Mouse (Mus musculus): ENCODE results near the gene Cdiptos.

Cdiptos gene

DNA sequence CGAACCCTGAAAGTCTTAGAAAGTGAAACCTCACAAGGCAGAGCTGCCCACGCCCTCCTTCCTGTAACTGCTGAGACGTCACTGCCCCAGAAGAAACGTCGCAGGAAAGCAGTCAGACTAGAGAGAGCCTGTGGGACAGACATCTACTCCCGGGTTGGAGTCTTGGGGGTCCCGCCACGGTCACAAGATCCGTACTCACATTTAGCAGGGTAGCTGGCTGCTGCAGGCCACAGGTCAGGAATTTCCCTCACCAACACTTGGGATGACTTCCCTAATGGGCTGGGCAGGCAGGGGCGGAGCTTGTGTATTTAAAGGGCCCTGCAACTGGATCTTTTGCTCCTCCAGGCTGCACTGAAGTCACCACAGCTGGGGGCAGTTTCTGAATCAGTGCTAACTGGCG is 38.4 kb upstream of the Cdiptos start, which contains the start of gene Mvp:
Gene Mvp (minus strand): TSS at position 302 of the 400 bp plus-strand sequence.
- DNase-seq (ENCODE audit: inconsistent ontology term), result peak; percentile 63

- DNase-seq (ENCODE audit: inconsistent ontology term), result no peak
Measured at GRCm38 (mm10) chr7:127013385-127013784, 37.5 kb upstream of the Cdiptos start.

- DNase-seq (ENCODE audit: inconsistent ontology term), result no peak
Measured at GRCm38 (mm10) chr7:127012845-127013244, 36.9 kb upstream of the Cdiptos start.

GRCm38 (mm10) chr7:127012374-127012773 is 36.5 kb upstream of the Cdiptos start:
- no peak for DNase-seq (ENCODE audit: inconsistent ontology term)

DNA sequence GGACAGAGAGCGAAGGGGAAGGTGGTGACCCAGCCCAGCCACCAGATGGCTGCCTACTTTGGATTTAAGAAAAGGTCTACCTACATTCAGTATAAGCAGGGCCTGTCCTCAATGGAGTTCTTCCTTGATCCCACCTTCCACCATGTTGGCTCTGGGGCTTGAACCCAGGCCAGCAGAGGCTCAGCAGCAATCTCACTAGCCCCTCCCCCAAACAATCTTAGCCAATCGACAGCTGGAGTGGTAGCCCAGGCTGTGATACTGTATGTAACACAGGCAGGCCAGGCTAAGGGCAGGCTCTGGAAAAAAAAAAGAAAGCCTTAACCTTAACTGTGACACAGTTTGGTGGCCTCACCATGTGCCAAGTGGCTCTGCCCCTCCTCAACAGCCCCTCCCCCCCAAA is 35.8 kb upstream of the Cdiptos start:
- no peak for DNase-seq (ENCODE audit: inconsistent ontology term)

GRCm38 (mm10) chr7:127011051-127011450 is 35.2 kb upstream of the Cdiptos start:
- no peak for DNase-seq (ENCODE audit: inconsistent ontology term)

GRCm38 (mm10) chr7:127009307-127010085 is 33.6 kb upstream of the Cdiptos start:
- DNase-seq (ENCODE audit: inconsistent ontology term), result peak; percentile 42

GRCm38 (mm10) chr7:127008239-127009019 is 32.5 kb upstream of the Cdiptos start:
- DNase-seq (ENCODE audit: inconsistent ontology term), result peak; percentile 70

DNA sequence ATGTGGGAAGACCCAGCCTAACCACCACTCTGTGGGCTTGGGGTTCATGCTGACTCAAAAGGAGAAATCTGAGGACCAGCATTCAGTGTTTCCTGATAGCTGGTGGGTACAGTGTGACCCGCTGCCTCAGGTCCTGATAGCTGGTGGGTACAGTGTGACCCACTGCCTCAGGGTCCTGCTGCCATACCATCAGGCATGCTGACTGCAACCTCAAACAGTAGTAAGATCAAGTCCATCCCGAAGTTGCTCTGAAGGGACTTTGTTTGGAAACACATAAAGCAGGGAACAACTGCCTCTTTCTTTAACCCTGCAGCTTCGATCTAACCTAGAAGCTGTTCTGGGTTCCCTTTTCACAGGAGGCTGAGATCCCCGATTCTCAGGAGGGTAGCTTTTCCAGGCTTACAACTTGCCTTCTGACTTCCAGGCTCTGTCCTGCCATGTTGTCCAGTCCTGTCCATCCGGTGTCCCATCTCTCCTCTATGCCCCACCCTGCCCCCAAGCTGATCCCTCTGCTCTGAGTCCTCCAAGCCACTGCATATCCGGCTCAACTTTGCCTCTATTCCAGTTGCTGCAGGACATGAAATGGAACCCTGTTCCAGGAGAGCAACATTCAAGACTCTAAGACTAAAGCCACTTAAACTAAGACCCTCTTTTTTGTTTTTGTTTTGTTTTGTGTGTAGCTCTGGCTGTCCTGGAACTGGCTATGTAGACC is 31.6 kb upstream of the Cdiptos start:
- DNase-seq (ENCODE audit: inconsistent ontology term), result no peak

GRCm38 (mm10) chr7:127004122-127004875 is 28.4 kb upstream of the Cdiptos start:
- DNase-seq (ENCODE audit: inconsistent ontology term), result no peak

GRCm38 (mm10) chr7:127003620-127004019 is 27.7 kb upstream of the Cdiptos start:
- DNase-seq (ENCODE audit: inconsistent ontology term), result no peak

DNA sequence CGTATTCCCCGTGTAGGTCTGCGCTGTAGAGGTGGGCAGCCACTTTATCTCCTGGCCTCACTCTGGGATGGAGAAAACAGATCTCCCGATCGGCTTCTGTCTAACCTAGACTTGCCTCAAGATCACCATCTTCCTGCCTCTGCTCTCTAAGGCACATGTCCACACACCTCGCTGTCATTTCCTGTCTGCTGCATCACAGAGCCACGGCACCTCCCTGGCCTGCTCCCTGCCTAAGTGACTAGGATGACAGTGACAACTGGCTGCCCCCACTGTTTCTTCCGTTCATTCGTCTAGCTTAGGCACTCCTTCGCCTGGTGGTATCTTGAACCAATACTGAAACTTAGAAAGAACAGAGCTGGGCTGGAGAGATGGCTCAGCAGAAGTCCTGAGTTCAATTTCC is 23.7 kb upstream of the Cdiptos start:
- DNase-seq (ENCODE audit: inconsistent ontology term), result no peak

GRCm38 (mm10) chr7:126996449-126996848 is 20.6 kb upstream of the Cdiptos start:
- DNase-seq (ENCODE audit: inconsistent ontology term), result no peak

GRCm38 (mm10) chr7:126988816-126989215 is 12.9 kb upstream of the Cdiptos start:
- DNase-seq (ENCODE audit: inconsistent ontology term), result no peak

DNA sequence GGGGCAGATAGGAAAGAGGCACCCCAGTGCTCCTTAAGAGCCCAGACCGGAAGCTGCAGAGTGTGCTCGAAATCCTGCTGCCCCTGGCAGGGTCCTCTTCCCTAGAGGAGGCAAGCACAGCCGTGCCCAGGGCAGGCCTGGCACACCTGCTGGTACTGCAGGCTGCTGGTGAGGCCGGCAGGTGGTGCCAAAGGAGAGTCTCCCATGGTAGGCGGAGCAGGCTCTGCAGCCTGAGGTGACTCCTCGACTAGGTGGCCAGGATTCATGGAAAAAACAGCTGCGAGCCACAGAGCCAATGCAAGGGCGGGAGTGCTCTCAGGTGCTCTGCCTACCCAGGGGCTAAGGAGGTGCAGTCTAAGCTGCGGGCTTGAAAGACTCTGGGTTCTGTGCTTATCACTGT is 10.4 kb upstream of the Cdiptos start:
- DNase-seq (ENCODE audit: inconsistent ontology term), result peak; percentile 26

- no peak for DNase-seq (ENCODE audit: inconsistent ontology term)
Measured at GRCm38 (mm10) chr7:126984667-126985444, 9.0 kb upstream of the Cdiptos start.

DNA sequence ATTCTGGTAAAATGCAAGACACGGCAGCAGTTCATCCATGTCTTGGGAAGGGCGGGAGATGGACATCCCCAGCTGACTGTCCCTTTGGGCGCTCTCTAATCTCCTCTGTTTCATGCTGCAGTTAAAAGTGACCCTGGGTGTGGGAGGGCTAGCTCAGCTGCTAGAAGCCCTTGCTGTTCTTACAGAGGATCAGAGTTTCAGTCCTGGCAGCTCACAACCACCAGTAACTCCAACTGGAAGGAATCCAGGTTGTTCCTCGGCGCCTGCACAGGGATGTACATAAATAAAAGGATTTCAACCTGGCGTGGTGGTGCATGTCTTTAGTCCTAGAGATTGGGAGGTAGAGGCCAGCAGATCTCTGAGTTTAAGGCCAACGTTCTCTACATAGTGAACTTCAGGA is 7.2 kb upstream of the Cdiptos start:
- DNase-seq (ENCODE audit: inconsistent ontology term), result no peak

DNA sequence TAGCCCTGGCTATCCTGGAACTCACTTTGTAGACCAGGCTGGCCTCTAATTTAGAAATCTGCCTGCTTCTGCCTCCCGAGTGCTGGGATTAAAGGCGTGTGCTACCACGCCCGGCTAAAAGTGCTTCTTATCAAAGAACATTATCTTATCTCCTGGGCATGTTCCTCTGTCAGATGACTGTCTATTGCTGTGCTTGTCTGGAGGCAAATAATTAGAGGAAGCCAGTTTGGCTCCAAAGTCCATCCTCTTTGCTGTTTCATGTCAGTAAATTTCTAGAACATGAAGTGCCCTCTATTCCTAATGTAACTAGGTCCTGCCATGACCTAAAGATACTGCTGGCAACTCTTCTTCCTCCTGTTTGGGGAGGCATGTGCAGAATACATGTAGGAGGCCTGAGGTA is 6.2 kb upstream of the Cdiptos start:
- DNase-seq (ENCODE audit: inconsistent ontology term), result no peak

GRCm38 (mm10) chr7:126981601-126982000 is 5.7 kb upstream of the Cdiptos start:
- no peak for DNase-seq (ENCODE audit: inconsistent ontology term)

GRCm38 (mm10) chr7:126978841-126979240 is 2.9 kb upstream of the Cdiptos start:
- DNase-seq (ENCODE audit: inconsistent ontology term), result no peak
